Mouse (Mus musculus): ENCODE measurements around the gene Sorcs1. TPM values are rescaled to one million over a fixed set of nuclear protein-coding genes. Genes with fewer than 3 reads are reported as not detected.
A peak's percentile ranks its signal among the peaks of the same experiment; 100 is the strongest.

Gene Sorcs1
- polyA plus RNA-seq, 1 experiment: 18.2 TPM

DNA sequence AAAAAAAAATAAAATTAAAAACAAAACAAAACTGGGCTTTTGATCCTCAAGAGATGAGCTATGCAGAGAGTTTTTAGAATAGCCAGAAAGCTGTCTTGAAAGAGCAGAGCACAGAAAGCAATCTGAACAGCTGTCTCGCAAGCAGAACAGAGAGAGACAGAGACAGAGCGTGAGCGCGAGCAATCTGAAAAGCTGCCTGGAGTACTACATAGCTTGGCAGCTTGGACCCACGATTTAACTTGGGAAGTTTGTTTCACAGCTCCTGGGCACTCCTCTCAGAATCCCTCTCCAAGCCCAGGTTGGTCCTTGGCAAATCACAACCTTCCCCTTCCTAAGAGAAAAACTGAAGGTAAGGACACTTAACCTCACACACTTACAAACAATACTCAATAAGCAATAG lies 192.1 kb downstream of the Sorcs1 start:
- no peak for TF ChIP-seq POLR2A (IDR thresholded peaks at IDR 0.05; ENCODE audit: borderline replicate concordance, extremely low read depth, insufficient read depth, insufficient read length, poor library complexity, severe bottlenecking)
- no peak for TF ChIP-seq CTCF (IDR thresholded peaks at IDR 0.05; ENCODE audit: borderline replicate concordance, extremely low read depth, insufficient read depth, insufficient read length)

DNA sequence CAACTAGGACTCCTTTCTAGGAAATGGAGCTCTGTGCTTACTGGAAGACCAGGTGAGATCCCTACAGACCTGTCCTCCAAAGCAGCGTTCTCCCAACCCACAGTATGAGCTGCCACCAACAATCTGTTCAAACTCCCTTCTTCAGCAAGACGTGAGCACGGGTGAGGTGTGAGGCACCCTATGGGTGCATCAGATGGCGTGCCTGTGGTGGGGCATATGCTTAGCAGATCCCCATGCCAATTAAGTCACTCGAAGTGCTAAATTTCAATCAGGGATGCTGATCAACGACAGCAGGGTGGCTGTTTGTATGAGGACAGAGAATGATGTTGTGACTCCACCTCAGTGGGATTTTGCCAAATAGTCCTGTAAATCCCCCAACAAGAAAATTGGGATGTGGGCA lies 201.7 kb downstream of the Sorcs1 start:
- peak; percentile 75 for DNase-seq (ENCODE audit: low read depth)
- TF ChIP-seq CTCF (IDR thresholded peaks at IDR 0.05; ENCODE audit: borderline replicate concordance, extremely low read depth, insufficient read depth, insufficient read length): no peak
- no peak for TF ChIP-seq POLR2A (IDR thresholded peaks at IDR 0.05; ENCODE audit: borderline replicate concordance, extremely low read depth, insufficient read depth, insufficient read length, poor library complexity, severe bottlenecking)

More for the DNA sequence above, 192.1 kb downstream of the Sorcs1 start:
- peak; percentile 43 for DNase-seq (ENCODE audit: low read depth)

GRCm38 (mm10) chr19:50468592-50468991 lies 209.9 kb downstream of the Sorcs1 start:
- TF ChIP-seq POLR2A (IDR thresholded peaks at IDR 0.05; ENCODE audit: borderline replicate concordance, extremely low read depth, insufficient read depth, insufficient read length, poor library complexity, severe bottlenecking) (no peak), CTCF (IDR thresholded peaks at IDR 0.05; ENCODE audit: borderline replicate concordance, extremely low read depth, insufficient read depth, insufficient read length) (no peak)
- peak; percentile 58 for DNase-seq (ENCODE audit: low read depth)

- no peak for TF ChIP-seq CTCF (IDR thresholded peaks at IDR 0.05; ENCODE audit: borderline replicate concordance, extremely low read depth, insufficient read depth, insufficient read length)
- TF ChIP-seq POLR2A (IDR thresholded peaks at IDR 0.05; ENCODE audit: borderline replicate concordance, extremely low read depth, insufficient read depth, insufficient read length, poor library complexity, severe bottlenecking): no peak
- DNase-seq (ENCODE audit: low read depth): no peak
These were observed 213.6 kb downstream of the Sorcs1 start for GRCm38 (mm10) chr19:50464811-50465210.

DNA sequence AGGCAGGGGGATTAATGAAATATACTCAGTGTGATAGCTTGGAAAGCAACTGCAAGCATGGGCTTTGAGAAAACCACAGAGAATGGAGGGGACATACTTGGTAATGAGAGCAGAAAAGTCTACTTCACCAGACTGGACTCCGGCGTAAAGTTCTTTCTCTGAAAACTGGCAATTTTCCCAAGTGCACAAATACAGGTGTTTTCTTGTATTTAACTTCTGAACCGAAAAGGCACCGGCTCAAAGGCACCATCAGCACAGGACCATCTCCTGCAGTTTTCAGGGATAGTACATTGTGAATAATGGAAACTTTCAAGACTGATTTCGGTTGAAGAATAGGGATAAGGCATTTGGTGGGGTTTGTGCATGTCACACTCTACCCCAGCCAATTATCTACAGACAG lies 219.9 kb downstream of the Sorcs1 start:
- DNase-seq (ENCODE audit: low read depth): no peak
- TF ChIP-seq CTCF (IDR thresholded peaks at IDR 0.05; ENCODE audit: borderline replicate concordance, extremely low read depth, insufficient read depth, insufficient read length): no peak
- no peak for TF ChIP-seq POLR2A (IDR thresholded peaks at IDR 0.05; ENCODE audit: borderline replicate concordance, extremely low read depth, insufficient read depth, insufficient read length, poor library complexity, severe bottlenecking)

GRCm38 (mm10) chr19:50457275-50457892 lies 221.1 kb downstream of the Sorcs1 start:
- TF ChIP-seq POLR2A (IDR thresholded peaks at IDR 0.05; ENCODE audit: borderline replicate concordance, extremely low read depth, insufficient read depth, insufficient read length, poor library complexity, severe bottlenecking): no peak
- no peak for TF ChIP-seq CTCF (IDR thresholded peaks at IDR 0.05; ENCODE audit: borderline replicate concordance, extremely low read depth, insufficient read depth, insufficient read length)
- DNase-seq (ENCODE audit: low read depth): peak; percentile 51

GRCm38 (mm10) chr19:50441099-50441498 lies 237.3 kb downstream of the Sorcs1 start:
- peak; percentile 86 for DNase-seq (ENCODE audit: low read depth)
- TF ChIP-seq CTCF (IDR thresholded peaks at IDR 0.05; ENCODE audit: borderline replicate concordance, extremely low read depth, insufficient read depth, insufficient read length) (no peak), POLR2A (IDR thresholded peaks at IDR 0.05; ENCODE audit: borderline replicate concordance, extremely low read depth, insufficient read depth, insufficient read length, poor library complexity, severe bottlenecking) (no peak)

- TF ChIP-seq CTCF (IDR thresholded peaks at IDR 0.05; ENCODE audit: borderline replicate concordance, extremely low read depth, insufficient read depth, insufficient read length) (no peak), POLR2A (IDR thresholded peaks at IDR 0.05; ENCODE audit: borderline replicate concordance, extremely low read depth, insufficient read depth, insufficient read length, poor library complexity, severe bottlenecking) (no peak)
- peak; percentile 94 for DNase-seq (ENCODE audit: low read depth)
These were observed 238.1 kb downstream of the Sorcs1 start for GRCm38 (mm10) chr19:50440246-50440910.

- peak; percentile 65 for DNase-seq (ENCODE audit: low read depth)
- TF ChIP-seq CTCF (IDR thresholded peaks at IDR 0.05; ENCODE audit: borderline replicate concordance, extremely low read depth, insufficient read depth, insufficient read length) (no peak), POLR2A (IDR thresholded peaks at IDR 0.05; ENCODE audit: borderline replicate concordance, extremely low read depth, insufficient read depth, insufficient read length, poor library complexity, severe bottlenecking) (no peak)
These were observed 239.0 kb downstream of the Sorcs1 start for GRCm38 (mm10) chr19:50439464-50439881.

- TF ChIP-seq POLR2A (IDR thresholded peaks at IDR 0.05; ENCODE audit: borderline replicate concordance, extremely low read depth, insufficient read depth, insufficient read length, poor library complexity, severe bottlenecking) (no peak), CTCF (IDR thresholded peaks at IDR 0.05; ENCODE audit: borderline replicate concordance, extremely low read depth, insufficient read depth, insufficient read length) (peak; percentile 30; the same call in 1 of the 2 replicates)
- DNase-seq (ENCODE audit: low read depth): no peak
These were observed 255.5 kb downstream of the Sorcs1 start for GRCm38 (mm10) chr19:50422928-50423327.

- TF ChIP-seq CTCF (IDR thresholded peaks at IDR 0.05; ENCODE audit: borderline replicate concordance, extremely low read depth, insufficient read depth, insufficient read length) (no peak), POLR2A (IDR thresholded peaks at IDR 0.05; ENCODE audit: borderline replicate concordance, extremely low read depth, insufficient read depth, insufficient read length, poor library complexity, severe bottlenecking) (no peak)
- peak; percentile 50 for DNase-seq (ENCODE audit: low read depth)
These were observed 259.3 kb downstream of the Sorcs1 start for GRCm38 (mm10) chr19:50418962-50419720.

All from brain, embryonic 14.5 days (tissue).